Mouse (Mus musculus): ENCODE data around the gene Tmprss2.

DNA sequence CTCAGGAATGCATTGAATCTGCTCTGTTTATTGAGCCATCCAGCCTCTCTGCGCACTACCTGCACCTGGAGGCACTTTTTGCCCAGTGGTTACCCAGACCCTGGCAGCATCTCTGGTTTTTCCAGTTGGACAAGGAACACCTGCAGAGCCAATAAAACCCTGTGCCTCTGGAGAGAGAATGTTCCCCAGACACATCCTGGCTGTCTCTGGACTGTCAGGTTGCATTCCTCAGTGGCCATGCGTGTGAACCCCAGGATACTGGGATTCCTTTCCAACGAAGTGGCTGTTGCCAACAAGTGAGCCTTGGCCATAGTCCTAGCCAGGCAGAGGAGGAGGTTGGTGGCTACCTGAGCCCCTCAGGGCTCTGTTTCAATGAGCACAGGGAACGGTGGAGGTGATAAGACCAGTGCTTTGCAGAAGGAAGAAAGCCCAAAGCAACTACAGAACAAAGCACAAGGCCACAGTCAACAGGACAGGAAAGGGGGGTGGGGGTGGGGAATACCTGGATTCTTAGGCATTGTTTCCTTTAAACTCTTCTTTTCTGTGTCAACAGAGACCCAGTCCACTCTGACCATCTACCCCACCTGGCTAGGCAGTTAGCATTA is 22.0 kb upstream of the Tmprss2 start:
- TF ChIP-seq USF1 (IDR thresholded peaks at IDR 0.05; ENCODE audit: low read depth) (no peak), CTCF (IDR thresholded peaks at IDR 0.05; ENCODE audit: control insufficient read depth, insufficient read depth, insufficient read length) (no peak), MYOG (IDR thresholded peaks at IDR 0.05; ENCODE audit: control insufficient read depth, extremely low read depth, insufficient read length) (no peak), MAX (IDR thresholded peaks at IDR 0.05) (no peak)

Data from C2C12 (cell line).